Mouse (Mus musculus) inflammation-experienced regulatory T-cells (primary cell): ENCODE measurements around the gene Mettl24. TPM values are rescaled to one million over a fixed set of nuclear protein-coding genes. Genes with fewer than 3 reads are reported as not detected.

Experiments used
- polyA plus RNA-seq, 2 experiments: library from polyadenylated mRNA; unstranded; fragments of 100-300 nt; shearing (Covaris generic); gene quantifications; one replicate each; pipeline ENCODE4 v1.2.1; 2017

The Mettl24 gene
- under 1 TPM; 0.24 TPM for polyA plus RNA-seq

GRCm38 (mm10) chr10:40683092-40683867 is at the start of gene Mettl24:
Gene Mettl24, plus strand, starts transcription at chr10:40683282.

Other genes with a start within 250 kb of the Mettl24 start
- not detected for gene Slc22a16, start 112.9 kb upstream of the Mettl24 start, polyA plus RNA-seq
- under 1 TPM; 0.81 to 0.97 TPM for gene Ddo, start 53.3 kb upstream of the Mettl24 start, polyA plus RNA-seq
- gene Cdc40, start 200.0 kb downstream of the Mettl24 start, polyA plus RNA-seq: 10 to 100 TPM; 47.5 to 61.0 TPM
- gene Wasf1, start 200.2 kb downstream of the Mettl24 start, polyA plus RNA-seq: under 1 TPM in 1 of 2 experiments, not detected in 1; 0.19 TPM